Mouse (Mus musculus): Measurements from ENCODE around the gene Kank1.

Gene Kank1

GRCm38 (mm10) chr19:25445842-25446241 is 209.1 kb downstream of the Kank1 start:
- DNase-seq = no peak

- no peak for DNase-seq
Observed at GRCm38 (mm10) chr19:25446683-25447082, 209.9 kb downstream of the Kank1 start.

- peak in 1 of 2 experiments; percentile 25 for DNase-seq
Observed at GRCm38 (mm10) chr19:25447373-25447772, 210.6 kb downstream of the Kank1 start.

- DNase-seq = peak; percentile 66 to 80
Observed at GRCm38 (mm10) chr19:25450869-25451629, 214.3 kb downstream of the Kank1 start.

GRCm38 (mm10) chr19:25453146-25453545 is 216.4 kb downstream of the Kank1 start:
- DNase-seq = no peak

- DNase-seq = no peak
Observed at GRCm38 (mm10) chr19:25460760-25461159, 224.0 kb downstream of the Kank1 start.

GRCm38 (mm10) chr19:25461553-25462320 is 225.0 kb downstream of the Kank1 start:
- no peak for DNase-seq

GRCm38 (mm10) chr19:25475806-25476205 is 239.0 kb downstream of the Kank1 start:
- peak in 1 of 2 experiments; percentile 28 for DNase-seq

GRCm38 (mm10) chr19:25479152-25479669 is 242.4 kb downstream of the Kank1 start:
- DNase-seq = no peak

GRCm38 (mm10) chr19:25480820-25481219 is 244.0 kb downstream of the Kank1 start:
- DNase-seq = no peak
